Mouse (Mus musculus) layer of hippocampus, postnatal 25 days (tissue): Measurements from ENCODE around the gene Cphx3. TPM values are rescaled to one million over a fixed set of nuclear protein-coding genes. Genes with fewer than 3 reads are reported as not detected.
"Not testable (repeated sequence)": the region's sequence is repeated elsewhere in the genome, so short reads cannot be mapped to it uniquely, and the experiment has no call there.

Experiments
- DNase-seq, 2 experiments: peaks; one replicate each; pipeline ENCODE4 v3.0.0; 2022; ENCODE audit warnings: mixed read lengths in 2 of 2, low spot score in 1 of 2; ENCODE audit errors: extremely low spot score in 1 of 2
- total RNA-seq, 2 experiments: library from RNA; stranded (reverse); gene quantifications; 2 replicates each; pipeline ENCODE4 v1.2.3; 2021

Cphx3 gene
- total RNA-seq, 2 experiments from 2014 or later, result not detected

GRCm38 (mm10) chr14:26165266-26165665 lies 83.2 kb downstream of the Cphx3 start:
- not testable (repeated sequence) for DNase-seq

DNA sequence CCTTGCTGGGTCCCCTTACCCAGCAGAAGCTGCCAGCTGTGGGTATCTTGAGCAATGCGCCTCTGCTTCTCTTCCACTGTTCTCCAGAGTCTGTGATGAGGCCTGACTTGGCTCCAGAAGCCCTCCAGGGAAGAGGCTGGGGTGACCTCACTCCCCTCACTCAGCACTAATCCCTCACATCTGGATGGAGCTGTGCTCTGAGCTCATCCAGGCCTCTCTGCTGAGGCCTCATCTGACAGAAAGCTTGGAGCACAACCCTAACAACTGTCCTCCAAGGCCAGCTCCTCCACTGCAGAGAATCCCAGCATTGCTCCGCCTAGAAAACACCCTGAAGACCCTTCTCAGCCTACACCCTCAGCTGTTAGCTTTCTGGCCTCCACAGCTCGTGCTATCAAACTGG lies 91.9 kb downstream of the Cphx3 start:
- not testable (repeated sequence) for DNase-seq

DNA sequence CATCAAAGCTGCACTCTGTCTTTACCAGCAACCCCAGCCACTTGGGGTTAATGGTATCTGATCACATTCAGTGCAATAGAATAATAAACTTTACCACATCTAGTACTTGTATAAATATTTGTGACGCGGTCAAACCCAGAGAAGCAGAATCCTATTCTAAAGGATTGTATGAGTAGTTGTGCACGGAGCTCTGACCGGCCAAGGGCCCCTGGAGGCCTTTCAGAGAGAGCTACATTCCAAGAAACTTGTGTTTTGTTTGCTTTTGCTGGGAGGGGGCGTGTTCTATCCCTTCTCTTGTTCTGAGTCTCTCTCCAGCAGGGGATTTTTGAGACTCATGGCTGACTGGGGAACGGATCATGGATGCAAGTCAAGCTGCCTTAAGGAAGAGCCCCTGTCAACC lies 92.9 kb downstream of the Cphx3 start:
- DNase-seq, result not testable (repeated sequence)

GRCm38 (mm10) chr14:26181660-26182059 lies 99.6 kb downstream of the Cphx3 start:
- not testable (repeated sequence) for DNase-seq

DNA sequence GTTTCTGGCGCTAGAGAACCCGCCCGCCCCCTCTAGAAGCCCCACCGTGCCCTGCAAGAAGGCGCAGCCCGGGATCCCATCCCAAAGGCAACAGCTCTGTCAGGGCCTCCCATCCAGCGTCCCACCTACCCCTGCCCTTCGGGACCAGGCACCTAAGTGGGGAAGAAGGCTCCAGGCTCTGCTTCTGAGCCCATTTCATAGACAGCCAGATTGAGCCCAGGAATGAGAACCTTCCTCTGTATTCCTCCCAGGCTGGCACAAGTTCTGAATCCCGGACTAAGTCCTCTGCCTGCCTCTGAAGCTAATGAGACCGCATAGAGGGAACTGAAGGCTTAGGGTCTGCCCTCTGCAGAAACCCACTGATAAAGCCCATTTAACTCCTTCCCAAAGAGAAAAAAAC lies 100.3 kb downstream of the Cphx3 start, which contains the start of gene Plac9b:
Gene Plac9b, minus strand, starts transcription at position 101 of the 400 bp plus-strand sequence.
- not testable (repeated sequence) for DNase-seq

DNA sequence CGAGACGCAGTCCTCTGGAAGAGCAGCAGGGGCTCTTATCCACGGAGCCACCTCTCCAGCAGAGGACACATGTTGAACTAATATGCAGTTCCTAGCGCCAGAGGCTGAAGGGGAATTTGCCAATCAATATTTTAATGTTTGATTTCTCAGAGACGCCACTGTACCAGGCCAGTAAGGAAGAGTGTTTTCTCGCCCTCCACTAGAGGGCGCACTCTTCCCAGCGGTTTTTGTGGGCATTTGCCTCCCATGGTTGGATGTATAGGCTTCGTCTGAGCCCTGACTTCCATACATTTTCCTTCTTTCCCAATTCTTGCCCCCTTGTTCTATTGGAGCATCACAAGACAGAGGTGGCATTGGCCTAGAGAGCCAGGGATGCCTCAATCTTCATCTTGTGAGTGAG lies 104.5 kb downstream of the Cphx3 start:
- not testable (repeated sequence) for DNase-seq

- not testable (repeated sequence) for DNase-seq
Measured at GRCm38 (mm10) chr14:26188361-26188760, 106.3 kb downstream of the Cphx3 start.

GRCm38 (mm10) chr14:26197851-26198250 lies 115.8 kb downstream of the Cphx3 start:
- DNase-seq, result not testable (repeated sequence)

DNA sequence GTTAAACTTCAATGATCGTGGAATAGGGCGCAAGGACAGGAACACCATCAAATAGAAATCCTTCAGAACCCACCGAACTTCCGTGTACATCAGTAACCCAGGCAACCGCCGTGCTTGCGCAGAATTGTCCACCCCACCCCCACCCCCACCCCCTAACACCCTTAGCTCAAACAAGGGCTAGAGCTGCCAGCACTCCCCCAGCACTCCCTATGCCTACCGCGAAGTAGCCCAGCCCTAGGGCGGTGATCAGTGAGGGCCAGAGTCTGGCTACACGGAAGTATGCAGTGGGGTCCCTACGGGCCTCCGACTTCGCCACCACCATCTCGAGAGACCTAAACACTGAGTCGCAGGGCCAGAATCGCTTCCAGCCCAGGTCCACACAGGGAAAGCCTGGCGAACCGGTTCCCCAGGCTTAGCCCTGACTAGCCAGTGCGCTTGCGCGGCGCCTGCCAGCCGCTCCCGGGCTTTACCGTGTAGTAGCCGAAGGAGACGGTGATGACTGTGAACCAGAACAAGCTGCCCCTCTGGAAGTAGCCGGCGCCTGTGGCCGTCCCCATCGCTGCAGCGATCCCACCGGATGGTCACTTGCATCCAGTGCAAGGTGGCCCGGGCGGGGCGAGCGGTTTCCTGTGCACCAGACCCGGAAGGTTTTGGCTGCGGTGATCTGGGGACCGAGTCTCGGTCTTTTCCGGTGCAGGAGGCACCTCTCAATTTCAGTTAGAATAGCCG lies 124.3 kb downstream of the Cphx3 start:
- DNase-seq, result not testable (repeated sequence)

- not testable (repeated sequence) for DNase-seq
Measured at GRCm38 (mm10) chr14:26206926-26207247, 124.8 kb downstream of the Cphx3 start, which contains the start of gene Tmem254b. Gene Tmem254b, minus strand, starts transcription at chr14:26207041.

- not testable (repeated sequence) for DNase-seq
Measured at GRCm38 (mm10) chr14:26216233-26217000, 134.3 kb downstream of the Cphx3 start.

GRCm38 (mm10) chr14:26237183-26237582 lies 155.1 kb downstream of the Cphx3 start:
- not testable (repeated sequence) for DNase-seq

GRCm38 (mm10) chr14:26257756-26258617 lies 175.9 kb downstream of the Cphx3 start, which contains the start of gene Duxbl3:
Gene Duxbl3, plus strand, starts transcription at chr14:26257962.
- not testable (repeated sequence) for DNase-seq

- DNase-seq, result not testable (repeated sequence)
Measured at GRCm38 (mm10) chr14:26258729-26259128, 176.6 kb downstream of the Cphx3 start.

Other genes with a start within 250 kb of the Cphx3 start
- gene Anxa11, start 240.1 kb upstream of the Cphx3 start, total RNA-seq, result 10 to 100 TPM; 64.8 to 69.7 TPM
- 1 to 10 TPM in 1 of 2 experiments, not detected in 1; 1.2 TPM for gene Plac9a, start 179.2 kb upstream of the Cphx3 start, total RNA-seq
- gene Tmem254a, start 154.6 kb upstream of the Cphx3 start, total RNA-seq, result 1 to 10 TPM; 6.1 to 7.2 TPM
- not detected for gene Cphx1, start 144.0 kb upstream of the Cphx3 start, total RNA-seq
- gene Duxbl1, start 103.7 kb upstream of the Cphx3 start, total RNA-seq, result under 1 TPM in 1 of 2 experiments, not detected in 1; 0.47 TPM
- 1 to 10 TPM; 3.0 to 5.3 TPM for gene Gm9780, start 39.6 kb upstream of the Cphx3 start, total RNA-seq
- 10 to 100 TPM; 34.3 to 34.5 TPM for gene Tmem254c, start 14.9 kb upstream of the Cphx3 start, total RNA-seq
- not detected for gene Cphx2, start 781 bp upstream of the Cphx3 start, total RNA-seq
- gene Duxbl2, start 36.1 kb downstream of the Cphx3 start, total RNA-seq, result 1 to 10 TPM; 1.5 to 2.6 TPM
- 10 to 100 TPM in 1 of 2 experiments, 1 to 10 TPM in 1; 9.9 to 11.1 TPM for gene Plac9b, start 100.2 kb downstream of the Cphx3 start, total RNA-seq
- gene Tmem254b, start 124.7 kb downstream of the Cphx3 start, total RNA-seq, result 10 to 100 TPM; 16.2 to 17.3 TPM
- gene Duxbl3, start 175.7 kb downstream of the Cphx3 start, total RNA-seq, result under 1 TPM; 0.35 to 0.49 TPM